Mouse (Mus musculus) adrenal gland, postnatal 14 days (tissue): ENCODE results near the gene Aoc2. TPM values are rescaled to one million over a fixed set of nuclear protein-coding genes. Genes with fewer than 3 reads are reported as not detected.

ENCODE experiments used
- DNase-seq: peaks from one replicate; pipeline ENCODE4 v3.0.0; 2021; ENCODE audit warnings: mixed read lengths
- long read RNA-seq, 2 experiments: library from polyadenylated mRNA; stranded (forward); transcript quantifications; one replicate each; pipeline ENCODE4 v2.0.0; 2021
- total RNA-seq: library from RNA; stranded (reverse); gene quantifications from 2 replicates; pipeline ENCODE4 v1.2.3, GENCODE M21; 2021

The Aoc2 gene
- total RNA-seq = 7.3 and 10.2 TPM in 2 replicates
- long read RNA-seq, experiment 1, partial matches to known transcripts = 1 of 2 reads
- long read RNA-seq, experiment 1, other reads (novel, unspliced or antisense) = 1 of 2 reads
- long read RNA-seq, experiment 2, partial matches to known transcripts = 0 of 2 reads
- long read RNA-seq, experiment 2, other reads (novel, unspliced or antisense) = 1 of 2 reads

DNA sequence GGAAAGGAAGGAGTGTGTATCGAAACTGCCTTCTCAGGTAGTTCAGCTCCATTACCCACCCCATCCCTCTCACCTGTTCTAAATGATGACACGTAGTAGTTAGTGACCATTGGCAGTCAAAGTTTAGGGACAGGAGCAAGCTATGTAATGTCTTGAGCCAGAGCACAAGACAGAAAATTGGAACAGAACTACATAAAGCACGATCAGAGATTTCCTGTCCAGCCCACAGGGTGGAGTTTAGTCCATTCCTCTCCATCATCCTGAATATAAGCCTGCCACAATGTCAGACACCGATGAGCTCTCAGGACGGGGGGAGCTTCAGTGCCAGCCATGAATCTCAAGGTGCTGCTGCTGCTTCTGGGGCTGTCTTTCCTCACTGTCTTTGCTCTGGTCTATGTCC lies at the start of gene Aoc2:
Gene Aoc2 (plus strand): TSS at position 301 of the 400 bp plus-strand sequence.
- DNase-seq = no peak

DNA sequence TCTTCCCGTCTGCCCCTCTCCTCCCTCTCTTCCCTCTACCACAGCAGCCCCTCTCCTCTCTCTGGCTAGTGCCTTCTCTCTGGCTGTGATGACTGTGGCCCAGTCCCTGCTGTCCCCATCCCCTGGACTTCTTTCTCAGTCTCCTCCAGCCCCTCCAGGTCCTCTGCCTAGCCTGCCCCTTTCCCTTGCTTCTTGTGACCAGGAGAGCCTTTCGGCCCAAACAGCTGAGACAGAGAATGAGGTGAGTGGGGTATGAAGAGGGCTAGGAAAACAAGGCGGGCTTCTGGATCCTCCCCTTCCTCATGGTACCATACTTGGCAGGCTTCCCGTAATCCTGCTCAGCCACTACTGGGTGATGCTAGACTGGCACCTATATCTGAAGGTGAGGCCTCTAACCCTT lies 49.6 kb upstream of the Aoc2 start:
- no peak for DNase-seq

DNA sequence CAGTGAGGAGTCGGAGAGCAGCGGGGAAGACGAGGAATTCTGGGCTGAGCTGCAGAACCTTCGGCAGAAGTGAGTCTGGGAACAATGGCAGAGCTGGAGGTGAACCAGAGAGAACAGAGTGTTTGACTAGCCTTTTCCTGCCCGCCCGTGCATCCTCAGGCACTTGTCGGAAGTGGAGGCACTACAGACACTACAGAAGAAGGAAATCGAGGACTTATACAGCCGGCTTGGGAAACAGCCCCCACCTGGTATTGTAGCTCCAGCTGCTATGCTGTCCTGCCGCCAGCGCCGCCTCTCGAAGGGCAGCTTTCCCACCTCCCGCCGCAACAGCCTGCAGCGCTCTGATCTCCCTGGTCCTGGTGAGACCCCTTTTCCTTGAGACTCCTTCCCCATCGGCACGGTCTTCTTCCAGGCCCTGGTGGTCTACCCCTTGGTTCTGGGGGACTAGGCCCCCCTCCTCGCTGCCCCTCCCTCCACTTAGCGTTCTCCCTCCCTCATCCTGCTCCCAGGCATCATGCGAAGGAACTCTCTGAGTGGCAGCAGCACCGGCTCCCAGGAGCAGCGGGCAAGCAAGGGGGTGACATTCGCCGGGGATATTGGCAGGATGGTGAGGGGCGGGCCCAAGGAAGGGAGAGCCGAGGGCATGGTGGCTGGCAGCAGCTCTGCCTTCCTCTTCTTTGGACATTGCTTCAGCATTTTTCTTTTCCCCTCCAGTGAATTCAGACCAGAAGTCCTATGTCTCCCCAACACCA lies 48.4 kb upstream of the Aoc2 start:
- peak; percentile 38 for DNase-seq

DNA sequence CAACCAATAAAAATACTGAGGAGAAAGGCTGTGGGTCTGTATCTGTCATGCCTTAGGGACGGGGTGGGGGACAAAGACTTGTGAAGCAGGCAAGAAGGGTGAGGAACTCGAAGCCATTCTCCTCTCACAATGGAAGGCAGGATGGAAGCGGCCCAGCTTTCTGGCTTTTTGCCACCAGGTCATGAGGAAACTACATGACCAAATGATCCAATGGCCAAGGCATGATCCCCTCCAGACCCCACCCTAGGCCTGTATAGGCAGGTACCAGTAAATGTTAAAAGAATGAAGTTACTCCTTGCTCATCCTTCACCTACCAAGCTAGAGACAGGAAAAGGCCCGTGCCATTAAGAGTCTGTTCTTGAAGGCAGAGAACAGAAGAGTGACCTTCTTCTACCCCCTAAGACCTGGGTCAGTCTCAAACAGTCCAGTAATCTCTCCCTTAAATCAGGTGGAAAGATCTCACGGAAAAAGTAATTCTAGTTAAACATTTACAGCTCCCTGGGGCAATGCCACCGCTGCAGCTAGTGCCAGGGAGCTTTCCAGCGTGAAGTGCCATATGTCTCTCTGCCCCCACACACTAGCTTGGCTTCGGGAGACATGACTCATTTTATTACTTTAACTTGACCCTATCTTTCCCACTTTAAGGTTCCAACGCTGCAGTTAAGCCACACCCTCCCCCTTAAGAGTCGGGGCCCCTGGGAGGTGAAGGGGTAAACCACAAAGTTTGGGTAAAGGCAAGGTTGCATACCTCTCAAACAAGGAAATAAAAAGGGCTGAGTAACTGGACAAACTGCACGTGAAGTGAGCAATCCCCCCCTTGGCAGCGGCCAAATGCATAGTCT lies 47.3 kb upstream of the Aoc2 start:
- peak; percentile 22 for DNase-seq

DNA sequence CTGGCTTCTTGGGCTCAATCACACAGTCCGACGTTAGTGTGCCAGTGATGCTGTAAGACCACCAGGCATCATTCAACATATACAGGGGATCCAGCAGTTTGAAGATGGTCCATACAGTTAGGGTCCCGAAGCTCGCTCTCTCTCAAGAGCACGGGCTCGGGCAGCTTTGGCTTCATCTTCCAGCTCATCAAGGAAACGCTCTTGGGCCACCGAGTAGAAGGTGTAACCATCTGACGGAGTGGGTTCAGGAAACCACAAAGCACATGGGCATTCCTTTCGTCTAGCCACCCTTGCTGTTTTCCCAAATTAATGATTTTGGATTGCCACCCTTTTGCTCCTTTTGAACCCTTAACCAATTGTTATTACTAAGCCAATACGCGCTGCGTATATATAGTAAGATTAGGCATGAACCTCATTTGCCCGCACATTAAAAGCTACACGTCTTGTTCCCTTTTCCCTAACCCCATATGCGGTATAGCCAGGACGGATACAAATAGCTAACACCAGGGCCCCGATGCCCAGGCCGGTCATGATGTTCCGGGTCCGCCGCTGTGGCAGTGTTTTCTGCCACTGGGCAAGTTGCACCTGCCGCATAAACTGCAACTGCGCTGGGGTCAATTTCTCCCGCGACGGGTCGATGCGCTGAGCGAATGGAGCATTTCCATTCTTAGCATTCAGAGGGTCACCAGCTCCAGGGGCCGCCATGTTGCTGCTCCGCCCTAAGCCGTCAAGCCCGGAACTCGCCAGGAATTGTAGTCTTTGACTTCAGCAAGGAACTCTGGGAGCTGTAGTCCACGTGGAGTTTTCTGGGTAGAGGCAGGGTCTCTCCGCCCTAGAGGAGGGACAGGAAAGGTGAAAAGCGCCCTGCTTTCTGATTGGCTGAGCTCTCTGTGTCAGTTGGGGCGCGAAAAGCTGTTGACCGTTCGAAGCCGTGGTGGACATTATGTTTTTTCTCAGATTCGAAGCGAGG lies 46.4 kb upstream of the Aoc2 start, which contains the start of the genes Cntd1 and Coa3:
Gene Cntd1 (plus strand): TSS at position 790 of the 970 bp plus-strand sequence.
Gene Coa3 (minus strand): TSS at position 892 of the 970 bp plus-strand sequence.
- DNase-seq = peak; percentile 89

DNA sequence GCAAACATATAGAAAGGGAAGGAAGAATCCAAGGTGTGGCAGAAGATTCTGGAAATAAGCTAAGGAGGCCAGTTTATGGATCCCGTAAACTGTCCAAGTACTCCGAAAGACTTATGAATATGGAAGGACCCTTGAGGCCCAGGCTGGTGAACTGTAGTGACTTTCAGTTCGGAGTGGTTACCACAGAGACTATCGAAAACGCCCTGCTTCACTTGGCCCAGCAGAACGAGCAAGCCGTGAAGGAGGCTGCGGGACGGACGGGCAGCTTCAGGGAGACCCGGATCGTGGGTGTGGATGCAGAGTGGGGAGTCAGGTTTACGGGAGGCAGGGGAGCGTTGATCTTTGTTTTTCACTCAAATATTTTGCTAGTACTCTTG lies 45.7 kb upstream of the Aoc2 start:
- DNase-seq = peak; percentile 15

DNA sequence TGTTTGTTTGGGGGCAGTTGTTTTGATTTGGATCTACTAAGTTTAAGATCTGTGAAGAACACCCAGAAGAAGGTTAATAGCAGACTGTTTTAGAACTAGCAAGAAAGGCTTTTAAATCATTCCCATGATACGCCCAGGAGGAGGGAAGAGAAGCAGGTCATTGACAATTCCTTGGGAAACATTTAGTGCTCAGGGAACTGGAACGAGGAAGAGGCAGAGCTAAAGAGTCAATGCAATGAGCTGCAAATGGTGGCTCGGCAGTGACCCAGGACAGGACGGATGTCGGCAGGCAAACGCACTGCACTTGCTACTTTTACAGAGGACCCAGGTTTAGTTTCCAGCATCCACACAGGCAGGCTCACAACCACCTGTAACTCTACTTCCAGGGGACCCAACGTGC lies 44.0 kb upstream of the Aoc2 start:
- DNase-seq = no peak

DNA sequence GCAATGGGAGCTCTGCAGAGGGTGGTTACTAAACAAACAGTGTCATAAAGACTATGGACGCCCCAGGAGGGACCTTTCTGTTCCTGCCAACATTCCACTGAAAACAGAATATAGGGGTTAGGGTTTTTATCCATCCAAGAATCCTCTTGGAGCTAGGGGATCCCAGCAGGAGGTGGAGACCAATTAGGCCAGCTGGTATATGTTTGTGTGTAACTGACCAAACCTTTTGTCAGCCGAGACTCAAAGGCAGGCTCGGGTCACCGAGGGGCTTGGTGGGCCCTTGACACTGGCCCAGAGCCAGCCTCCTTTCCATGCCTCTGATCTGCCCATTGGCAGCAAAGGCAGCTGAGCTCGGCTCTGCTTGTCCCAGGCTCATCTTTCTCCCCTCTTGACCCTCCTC lies 42.0 kb upstream of the Aoc2 start:
- no peak for DNase-seq

DNA sequence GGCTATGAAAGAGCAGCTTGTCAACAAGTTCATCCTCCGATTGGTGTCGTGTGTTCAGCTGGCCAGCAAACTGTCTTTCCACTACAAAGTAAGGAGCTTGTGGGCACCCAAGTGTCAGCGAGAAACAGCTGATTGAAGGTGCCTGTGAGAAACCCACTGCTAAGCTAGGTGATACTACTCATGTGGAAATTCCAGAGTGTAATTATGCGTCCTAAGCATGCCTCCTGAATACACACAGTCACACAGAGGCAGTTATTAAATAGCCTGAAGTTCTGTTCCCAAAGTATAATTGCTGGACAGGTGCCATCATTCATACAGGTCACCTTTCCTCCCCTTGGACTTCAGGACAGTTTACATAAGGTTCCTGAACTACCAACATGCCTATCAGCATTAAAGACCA lies 41.1 kb upstream of the Aoc2 start:
- no peak for DNase-seq

DNA sequence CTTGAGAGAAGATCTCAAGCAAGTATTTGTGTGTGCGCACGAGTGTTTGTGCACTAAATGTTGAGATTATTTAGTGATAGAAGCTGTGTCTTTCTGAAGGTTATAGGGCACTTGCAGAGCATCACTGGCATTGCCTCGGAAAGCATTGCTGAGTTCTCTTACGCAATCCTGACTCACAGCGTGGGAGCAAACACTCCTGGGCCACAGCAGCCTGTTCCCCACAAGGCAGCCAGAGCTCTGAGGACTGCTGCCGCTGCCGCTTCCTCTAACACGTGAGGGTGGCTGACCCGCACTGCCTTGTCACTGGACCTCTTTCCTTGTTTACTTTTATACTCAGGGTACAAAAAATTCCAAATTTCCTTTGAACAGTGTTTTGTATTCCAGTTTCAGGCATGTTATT lies 37.6 kb upstream of the Aoc2 start:
- peak; percentile 64 for DNase-seq

DNA sequence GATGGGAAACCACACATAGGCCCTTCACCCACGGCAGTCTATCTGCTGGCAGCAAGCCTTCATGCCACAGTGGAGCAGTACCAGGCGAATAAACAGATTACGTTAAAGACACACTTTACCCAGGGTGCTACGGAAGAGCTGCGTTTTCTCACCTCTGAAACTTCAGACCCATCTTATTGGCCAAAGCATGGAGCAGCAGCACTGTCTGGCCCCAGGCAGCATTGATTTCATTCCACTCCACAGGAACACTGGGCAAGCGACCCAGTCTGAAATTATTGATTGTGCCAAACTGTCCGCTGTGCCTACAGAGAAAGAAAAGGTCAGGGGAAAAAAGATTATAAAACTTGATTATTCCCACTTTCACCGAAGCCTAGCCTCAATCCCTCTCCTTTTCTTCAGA lies 33.6 kb upstream of the Aoc2 start:
- DNase-seq = no peak

DNA sequence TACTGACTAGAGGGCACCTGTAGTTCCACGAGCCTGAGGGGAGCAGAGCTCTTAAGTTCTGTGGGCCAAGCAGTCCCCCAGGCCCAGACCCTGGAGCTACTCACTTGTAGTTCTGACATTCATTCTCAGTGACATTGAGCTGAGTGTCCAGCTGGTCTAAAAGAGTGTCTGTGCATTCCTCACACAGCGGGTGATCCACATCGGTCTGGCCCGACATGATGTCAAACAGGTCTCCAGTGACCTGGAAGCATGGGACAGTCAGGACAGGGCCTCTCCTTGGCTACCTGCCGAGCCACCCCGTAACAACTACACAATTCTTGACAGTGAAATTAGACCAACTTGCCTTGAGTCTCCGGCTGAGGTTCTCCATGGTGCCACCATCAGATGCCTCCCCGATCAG lies 29.7 kb upstream of the Aoc2 start:
- no peak for DNase-seq

DNA sequence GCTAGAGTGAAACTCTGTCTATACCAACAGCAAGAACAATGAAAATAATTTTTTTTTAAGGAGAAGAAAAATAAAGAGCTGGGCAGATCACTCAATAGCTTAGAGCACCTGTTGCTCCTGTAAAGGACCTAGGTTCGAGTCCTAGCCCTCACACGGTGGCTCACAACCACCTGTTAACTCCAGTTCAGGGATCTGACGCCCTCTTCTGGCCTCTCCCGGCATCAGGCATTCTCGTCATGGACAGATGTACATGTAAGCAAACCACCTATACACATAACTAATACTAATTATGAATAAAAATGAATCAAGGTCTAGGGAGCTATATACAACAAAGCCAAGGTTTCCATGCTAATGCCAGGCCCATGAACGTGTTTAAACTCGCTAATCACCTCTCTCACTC lies 24.0 kb upstream of the Aoc2 start:
- DNase-seq = no peak

DNA sequence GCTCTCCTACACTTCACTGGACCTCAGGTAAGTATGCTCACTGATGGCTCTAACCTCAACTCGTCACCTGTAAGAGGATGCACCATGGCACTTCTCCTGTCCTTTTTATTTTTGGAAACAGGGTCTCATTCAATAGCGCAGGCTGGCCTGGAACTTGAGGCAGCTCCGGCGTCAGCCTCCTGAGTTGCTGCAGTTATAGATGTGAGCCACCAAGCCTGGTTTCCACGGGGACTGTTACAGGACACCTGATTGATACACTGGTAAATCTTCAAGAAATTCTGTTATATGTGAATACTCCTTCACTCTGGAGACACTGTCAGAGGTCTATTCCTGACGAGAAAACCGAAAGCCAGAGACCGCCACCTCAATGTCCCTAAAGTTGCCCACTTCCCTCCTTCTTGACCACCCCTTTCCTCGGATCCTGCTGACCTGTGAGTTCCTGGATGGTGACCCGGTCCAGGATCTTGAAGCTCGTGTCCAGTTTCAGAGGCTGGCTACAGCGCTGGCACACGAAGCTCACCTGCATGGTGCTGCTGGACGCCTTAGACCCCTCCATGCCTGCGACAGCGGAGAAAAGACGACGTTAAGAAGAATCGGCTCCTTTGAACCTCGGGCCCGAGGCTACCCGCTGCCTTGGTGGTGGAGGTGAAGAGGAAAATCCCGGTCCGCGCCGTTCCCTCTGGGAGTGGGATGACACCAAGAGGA lies 23.4 kb upstream of the Aoc2 start:
- no peak for DNase-seq

DNA sequence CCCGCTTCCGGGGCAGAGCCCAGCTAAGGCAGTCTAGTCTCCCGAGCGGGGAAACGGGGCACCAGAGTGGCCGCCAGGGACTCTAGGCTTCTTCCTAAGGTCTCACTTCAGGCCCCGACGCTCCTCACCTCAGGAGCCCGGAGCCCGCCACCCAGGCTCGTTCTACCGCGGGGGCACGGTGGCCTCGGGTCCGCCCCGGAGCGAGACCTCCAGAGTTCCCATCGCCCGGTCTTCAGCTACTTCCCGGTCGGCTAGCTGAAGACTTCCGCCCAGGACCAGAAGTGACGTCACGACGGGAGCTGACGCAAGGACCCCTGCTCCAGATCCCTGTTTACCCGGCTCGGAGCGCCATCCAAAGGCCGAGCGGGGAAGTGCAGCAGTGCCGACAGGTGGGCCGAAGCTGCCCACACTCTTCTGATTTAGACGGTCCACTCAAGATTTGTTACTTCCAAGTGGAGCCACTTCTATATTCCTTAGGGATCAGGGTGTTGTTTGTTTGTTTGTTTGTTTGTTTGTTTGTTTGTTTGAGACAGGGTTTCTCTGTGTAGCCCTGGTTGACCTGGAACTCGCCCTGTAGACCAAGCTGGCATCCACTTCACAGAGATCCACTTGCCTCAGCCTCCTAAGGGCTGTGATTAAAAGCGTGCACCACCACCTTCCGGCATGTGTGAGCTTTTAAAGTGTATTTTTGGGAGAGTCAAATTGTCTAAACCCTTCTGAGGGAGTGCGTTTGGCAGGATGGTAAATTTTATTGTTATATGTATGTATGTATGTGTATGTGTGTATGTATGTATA lies 22.7 kb upstream of the Aoc2 start, which contains the start of gene Becn1:
Gene Becn1 (minus strand): TSS at position 283 of the 795 bp plus-strand sequence.
- peak; percentile 99 for DNase-seq

DNA sequence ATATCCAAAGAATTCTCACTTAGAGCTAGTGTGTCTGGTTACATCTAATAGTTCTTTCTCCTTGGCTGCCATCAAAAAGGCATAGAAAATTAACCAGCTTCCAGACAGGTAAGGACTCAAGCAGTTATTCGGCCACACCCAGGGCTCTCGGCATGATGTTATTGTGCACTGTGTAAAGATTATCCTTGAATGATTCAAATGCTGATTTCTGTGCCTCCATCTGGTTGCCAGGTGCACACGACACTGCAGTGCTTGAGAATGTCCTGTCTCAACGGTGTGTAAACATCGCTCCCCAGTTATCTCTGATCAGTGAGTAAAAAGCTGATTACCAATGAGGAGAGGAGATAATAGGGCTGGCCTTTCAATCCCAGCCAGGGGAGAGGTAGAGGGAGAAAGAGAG lies 17.1 kb upstream of the Aoc2 start:
- DNase-seq = no peak

DNA sequence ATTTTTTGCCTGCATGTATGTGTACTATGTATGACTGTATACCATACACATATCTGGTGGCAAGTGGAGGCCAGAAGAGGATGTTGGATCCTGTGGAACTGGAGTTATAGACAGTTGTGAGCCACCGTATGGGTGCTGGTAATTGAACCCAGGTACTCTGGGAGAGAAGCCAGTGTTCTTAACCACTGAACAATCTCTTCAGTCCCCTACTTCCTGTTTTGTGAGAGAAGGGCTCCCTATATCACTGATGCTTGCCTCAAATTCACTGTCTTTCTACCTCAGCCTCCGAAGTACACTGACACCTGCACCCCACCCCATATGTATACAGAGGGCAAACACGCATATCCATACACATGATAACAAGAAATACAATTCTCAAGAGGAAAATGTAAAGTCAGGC lies 13.8 kb upstream of the Aoc2 start:
- DNase-seq = no peak

DNA sequence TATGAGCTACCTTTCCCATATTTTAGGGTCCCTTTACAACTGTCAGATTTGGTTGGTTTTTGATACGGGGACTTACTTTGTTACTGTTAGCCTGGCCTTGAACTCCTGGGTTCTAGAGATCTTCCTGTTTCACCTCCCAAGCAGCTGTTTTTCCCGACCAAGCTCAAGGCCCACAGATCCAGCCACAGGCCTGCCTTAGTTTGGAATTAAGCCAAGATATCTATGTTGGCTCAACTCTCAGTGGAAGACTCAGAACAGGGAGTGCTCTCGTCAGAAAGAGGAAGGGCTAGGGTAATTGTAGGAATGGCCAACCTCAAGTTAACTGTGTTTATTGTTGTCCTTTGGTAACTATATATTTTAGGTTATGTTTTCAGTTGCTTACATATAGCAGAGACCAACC lies 12.7 kb upstream of the Aoc2 start:
- DNase-seq = no peak

DNA sequence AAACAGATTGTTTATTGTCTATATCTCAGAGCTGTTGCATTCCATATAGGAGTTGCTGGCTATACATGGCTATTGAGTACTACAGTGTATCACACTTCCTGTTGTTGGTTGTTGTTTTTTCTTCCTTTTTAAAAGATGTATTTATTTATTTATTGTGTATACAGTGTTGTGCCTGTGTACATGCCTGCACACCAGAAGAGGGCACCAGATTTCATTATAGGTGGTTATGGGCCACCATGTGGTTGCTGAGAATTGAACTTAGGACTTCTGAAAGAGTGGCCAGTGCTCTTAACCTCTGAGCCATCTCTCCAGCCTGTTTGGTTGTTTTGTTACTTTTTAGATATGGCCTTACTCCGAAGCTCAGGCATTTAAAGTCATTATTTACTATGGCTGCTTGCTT lies 10.3 kb upstream of the Aoc2 start:
- DNase-seq = no peak

DNA sequence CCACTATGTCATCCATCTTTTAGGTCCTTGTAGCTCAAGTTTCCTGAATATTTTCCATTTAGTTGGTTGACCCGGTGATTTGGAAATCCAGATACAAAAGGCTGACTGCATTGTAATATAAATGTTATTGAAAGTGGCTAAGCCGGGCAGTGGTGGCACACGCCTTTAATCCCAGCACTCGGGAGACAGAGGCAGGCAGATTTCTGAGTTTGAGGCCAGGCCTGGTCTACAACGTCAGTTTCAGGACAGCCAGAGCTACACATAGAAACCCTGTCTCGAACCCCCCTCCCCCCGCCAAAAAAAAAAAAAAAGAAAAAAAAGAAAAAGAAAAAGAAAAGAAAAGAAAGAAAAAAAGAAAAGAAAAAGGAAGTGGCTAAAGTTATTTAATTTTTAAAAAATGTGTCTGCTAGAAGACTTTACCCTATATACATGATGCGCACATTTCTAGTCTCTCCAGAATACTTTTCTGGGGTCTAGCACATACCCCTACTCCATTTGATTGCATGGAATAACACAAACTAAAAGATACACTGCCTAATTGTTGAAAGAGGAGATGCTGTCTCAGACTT lies 9.7 kb upstream of the Aoc2 start:
- no peak for DNase-seq
